Mouse (Mus musculus): ENCODE data around the gene Serpina3a.

Serpina3a gene

DNA sequence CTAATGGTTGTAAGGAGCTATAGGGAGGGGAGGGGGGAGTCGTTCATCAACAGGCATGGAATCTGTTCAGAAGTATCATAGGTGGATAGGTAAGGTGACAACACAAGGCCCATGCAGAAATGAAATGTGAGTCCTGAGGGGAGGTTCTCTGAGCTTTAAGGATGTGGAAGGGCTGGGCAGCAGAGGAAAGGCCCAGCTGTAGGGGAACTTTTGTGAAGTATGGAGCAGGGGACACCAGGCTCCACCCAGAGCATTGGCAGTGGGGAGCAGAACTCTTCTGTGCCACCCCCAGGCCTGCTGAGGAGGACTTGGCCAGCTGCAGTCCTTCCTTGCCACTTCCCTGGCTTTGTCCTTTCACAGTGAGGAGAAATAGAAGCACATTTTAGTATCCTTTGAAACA, 29.0 kb downstream of the Serpina3a start:
- in situ Hi-C loops (cut with MboI, MseI), result no loop called here

DNA sequence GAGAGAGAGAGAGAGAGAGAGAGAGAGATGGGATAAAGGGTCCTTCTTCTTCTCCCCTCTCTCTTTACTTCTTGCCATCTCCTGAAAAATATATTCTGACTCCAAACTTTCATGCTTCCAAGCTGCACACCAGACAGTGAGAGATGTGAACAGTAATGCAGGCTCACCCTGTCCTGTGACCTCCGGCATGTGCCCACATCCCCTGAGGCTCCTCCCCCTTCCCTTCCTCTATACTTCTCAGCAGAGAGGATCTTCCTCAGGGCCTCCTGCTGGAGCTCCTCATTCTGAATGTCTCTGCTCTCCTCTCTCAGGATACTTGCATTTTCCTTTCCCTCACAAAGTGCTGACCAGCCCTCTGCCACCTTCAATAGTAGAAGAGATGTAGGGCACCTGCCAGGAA, 29.9 kb downstream of the Serpina3a start:
- in situ Hi-C loops (cut with MboI, MseI), result no loop called here

GRCm38 (mm10) chr12:104143286-104143685, 30.8 kb downstream of the Serpina3a start:
- in situ Hi-C loops (cut with MboI, MseI), result no loop called here

DNA sequence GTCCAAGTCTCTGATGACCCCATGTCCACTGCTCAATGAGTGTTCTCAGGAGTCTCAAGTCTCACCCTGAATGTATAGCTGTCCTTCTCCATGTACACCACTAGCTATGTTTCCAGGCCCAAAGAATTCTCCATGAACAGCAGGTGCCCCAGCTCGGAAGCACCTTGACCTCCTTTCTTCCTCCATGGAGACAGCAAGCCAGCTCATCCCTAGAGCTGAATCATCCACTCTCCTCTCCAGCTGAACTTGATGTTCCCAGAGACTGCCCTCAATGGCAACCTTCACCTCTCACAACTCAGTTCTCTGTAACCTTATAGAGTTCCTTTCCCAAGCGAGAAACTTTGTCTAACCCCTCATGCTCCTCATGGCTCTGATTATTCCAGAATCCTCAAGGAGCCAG, 33.0 kb downstream of the Serpina3a start:
- in situ Hi-C loops (cut with MboI, MseI), result no loop called here

DNA sequence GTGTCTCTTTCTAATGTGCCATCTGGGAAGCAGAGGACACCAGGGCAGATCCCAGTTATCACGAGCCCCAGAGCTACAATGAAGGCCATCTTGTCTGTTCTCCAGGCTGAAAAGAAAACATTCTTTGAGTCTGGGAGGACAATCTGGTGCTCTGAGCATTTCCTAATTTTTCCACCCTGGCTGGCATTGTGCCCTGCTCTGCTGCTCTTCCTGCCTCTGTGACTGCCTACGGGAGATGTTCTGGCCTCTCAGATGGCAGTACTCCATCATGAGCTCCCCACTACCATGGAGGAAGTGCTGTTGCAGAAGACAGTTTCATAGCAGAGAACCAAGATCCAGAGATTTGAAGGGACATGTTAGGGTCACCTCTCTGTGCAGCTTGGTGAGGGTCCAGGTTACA, 39.5 kb downstream of the Serpina3a start:
- in situ Hi-C loops (cut with MboI, MseI), result no loop called here

GRCm38 (mm10) chr12:104153041-104153645, 40.6 kb downstream of the Serpina3a start:
- in situ Hi-C loops (cut with MboI, MseI), result no loop called here

- in situ Hi-C loops (cut with MboI, MseI), result no loop called here
Measured at GRCm38 (mm10) chr12:104153656-104154055, 41.1 kb downstream of the Serpina3a start, which contains the start of gene Serpina3c. Serpina3c (minus strand) TSS chr12:104153870.

Data from T-helper 1 cell (primary cell).